Mouse (Mus musculus): ENCODE results near the gene Itpka.
A peak's percentile ranks its signal among the peaks of the same experiment; 100 is the strongest.

- TF ChIP-seq CTCF (IDR thresholded peaks at IDR 0.05; ENCODE audit: low read depth, low read length) (peak; percentile 62), EP300 (IDR thresholded peaks at IDR 0.05; ENCODE audit: insufficient read depth, low read depth, low read length) (no peak)
These were observed 56.2 kb downstream of the Itpka start for GRCm38 (mm10) chr2:119798246-119798927.

Measured in ES-Bruce4 (cell line).